Mouse (Mus musculus) large intestine, adult 2 months (tissue): ENCODE measurements around the gene Zfp354a. TPM values are rescaled to one million over a fixed set of nuclear protein-coding genes. Genes with fewer than 3 reads are reported as not detected.
"Not testable (repeated sequence)": the region's sequence is repeated elsewhere in the genome, so short reads cannot be mapped to it uniquely, and the experiment has no call there.

ENCODE experiments used
- DNase-seq: peaks from one replicate; pipeline ENCODE4 v3.0.0-alpha.2; 2012; ENCODE audit warnings: low read depth, low spot score
- WGBS: fragments of 180-500 bp; shearing (Covaris S2); methylation state at CpG from one replicate; pipeline ENCODE4 v1.1.7; 2018; 5-methylcytosine and 5-hydroxymethylcytosine counted together
- polyA plus RNA-seq: library from polyadenylated mRNA; depleted of rRNA; stranded (reverse); fragments of >200 nt; gene quantifications from 2 replicates; pipeline ENCODE4 v1.2.3, GENCODE M21; 2012; rRNA removed

Gene Zfp354a
- polyA plus RNA-seq: 0.61 and 1.3 TPM in 2 replicates

DNA sequence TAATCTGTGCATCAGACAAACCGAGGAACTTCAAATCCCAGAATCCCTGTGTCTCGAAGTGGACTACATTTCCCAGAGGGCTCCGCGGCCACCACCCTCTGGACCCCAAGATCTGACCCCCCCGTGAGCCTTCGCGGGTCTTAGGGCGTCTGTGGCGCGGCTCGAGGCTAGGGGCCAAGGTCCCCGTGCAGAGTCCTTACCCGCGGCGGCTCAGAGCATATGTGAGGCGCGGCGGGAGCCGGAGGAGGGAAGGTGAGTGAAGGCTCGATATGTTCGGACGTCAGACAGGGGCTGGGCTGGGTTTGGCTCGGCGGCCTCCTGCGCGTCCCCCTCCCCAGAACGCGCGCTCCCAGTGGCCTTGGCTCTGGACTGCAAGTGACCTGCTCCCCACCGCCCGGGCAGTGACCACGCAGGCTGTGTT, at the start of gene Zfp354a:
Gene Zfp354a (plus strand): TSS at position 107 of the 421 bp plus-strand sequence.
- under 1% methylated on average over 32 of the region's 32 CpGs for WGBS
- DNase-seq: peak; percentile 16

GRCm38 (mm10) chr11:51011821-51012220, 47.2 kb upstream of the Zfp354a start:
- DNase-seq: no peak
- WGBS: 41% methylated on average over 5 of the region's 5 CpGs

DNA sequence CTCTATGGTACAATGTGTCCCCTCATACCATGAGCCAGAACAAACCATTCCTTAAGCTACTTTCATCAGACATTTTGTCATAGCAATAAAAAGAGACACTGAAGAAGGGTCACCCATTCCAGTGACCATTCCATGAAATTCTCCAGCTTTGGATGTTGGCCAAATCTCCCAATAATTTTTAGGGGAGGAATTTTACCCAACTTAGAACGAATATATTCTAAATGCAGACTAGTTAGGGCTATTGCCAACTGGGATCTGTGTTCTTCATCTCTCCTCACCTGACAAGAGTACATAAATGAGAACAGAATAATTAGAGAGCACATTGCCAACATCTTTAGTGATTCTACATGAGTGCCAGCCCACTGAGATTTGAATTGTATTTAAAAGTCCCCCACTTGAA, 45.1 kb upstream of the Zfp354a start, which contains the start of gene Olfr54:
Gene Olfr54 (plus strand): TSS at position 301 of the 400 bp plus-strand sequence.
- 55% methylated on average over 1 of the region's 1 CpGs for WGBS
- DNase-seq: no peak

GRCm38 (mm10) chr11:51016341-51016740, 42.7 kb upstream of the Zfp354a start:
- 37% methylated on average over 2 of the region's 2 CpGs for WGBS
- DNase-seq: no peak

DNA sequence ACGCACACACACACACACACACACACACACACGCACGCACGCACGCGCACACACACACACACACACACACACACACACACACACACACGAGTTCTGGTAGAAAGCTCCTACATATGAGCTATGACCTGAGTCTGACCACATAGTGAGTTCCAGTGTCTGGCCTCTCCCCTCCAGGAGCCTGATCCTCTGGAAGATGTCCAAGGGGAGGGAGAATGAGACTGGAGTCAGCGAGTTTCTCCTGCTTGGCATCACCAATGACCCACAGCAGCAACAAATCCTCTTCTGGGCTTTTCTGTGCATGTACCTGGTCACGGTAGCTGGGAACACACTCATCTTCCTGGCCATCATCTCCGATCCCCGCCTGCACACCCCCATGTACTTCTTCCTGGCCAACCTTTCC, 32.2 kb upstream of the Zfp354a start:
- WGBS: 81% methylated on average over 11 of the region's 11 CpGs
- not testable (repeated sequence) for DNase-seq

DNA sequence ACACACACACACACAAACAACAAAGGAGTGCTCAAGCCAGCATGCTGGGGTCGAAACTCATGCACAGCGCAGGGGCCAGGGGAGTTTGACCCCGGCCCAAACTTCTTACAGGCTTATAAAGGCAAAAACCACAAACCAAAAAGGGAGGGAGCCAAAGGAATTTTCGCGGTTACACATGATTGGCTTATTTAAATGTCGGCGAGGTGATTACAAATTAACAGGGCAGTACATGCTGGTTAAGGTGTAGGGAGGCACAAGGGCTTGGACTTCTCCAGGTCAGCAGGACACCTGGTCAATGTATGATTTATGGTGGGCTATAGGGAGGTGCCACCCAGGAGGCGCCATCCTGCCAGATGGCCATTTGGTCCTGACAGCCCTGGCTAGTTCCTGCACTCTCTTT, 29.7 kb upstream of the Zfp354a start:
- not testable (repeated sequence) for DNase-seq
- 37% methylated on average over 8 of the region's 8 CpGs for WGBS

GRCm38 (mm10) chr11:51030225-51030624, 28.8 kb upstream of the Zfp354a start:
- 35% methylated on average over 2 of the region's 2 CpGs for WGBS

GRCm38 (mm10) chr11:51032851-51033250, 26.2 kb upstream of the Zfp354a start:
- peak; percentile 1 for DNase-seq

More at GRCm38 (mm10) chr11:51030225-51030624, 28.8 kb upstream of the Zfp354a start:
- no peak for DNase-seq

DNA sequence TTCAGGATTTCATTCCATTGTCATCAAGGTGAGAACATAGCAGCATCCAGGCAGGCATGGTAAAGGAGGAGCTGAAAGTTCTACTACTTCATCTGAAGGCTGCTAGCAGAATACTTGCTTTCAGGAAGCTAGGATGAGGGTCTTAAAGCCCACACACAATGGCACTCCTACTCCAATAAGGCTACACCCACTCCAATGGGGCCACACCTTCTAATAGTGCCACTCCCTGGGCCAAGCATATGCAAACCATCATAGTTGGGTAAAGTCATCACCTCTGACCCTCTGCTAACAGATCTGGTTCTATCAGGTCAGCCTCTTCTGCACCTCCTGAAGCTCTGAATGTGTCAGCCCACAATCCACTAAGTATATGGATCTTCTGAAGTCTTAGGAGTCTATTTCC, 24.9 kb upstream of the Zfp354a start:
- not testable (repeated sequence) for DNase-seq

More at GRCm38 (mm10) chr11:51032851-51033250, 26.2 kb upstream of the Zfp354a start:
- 38% methylated on average over 1 of the region's 1 CpGs for WGBS

DNA sequence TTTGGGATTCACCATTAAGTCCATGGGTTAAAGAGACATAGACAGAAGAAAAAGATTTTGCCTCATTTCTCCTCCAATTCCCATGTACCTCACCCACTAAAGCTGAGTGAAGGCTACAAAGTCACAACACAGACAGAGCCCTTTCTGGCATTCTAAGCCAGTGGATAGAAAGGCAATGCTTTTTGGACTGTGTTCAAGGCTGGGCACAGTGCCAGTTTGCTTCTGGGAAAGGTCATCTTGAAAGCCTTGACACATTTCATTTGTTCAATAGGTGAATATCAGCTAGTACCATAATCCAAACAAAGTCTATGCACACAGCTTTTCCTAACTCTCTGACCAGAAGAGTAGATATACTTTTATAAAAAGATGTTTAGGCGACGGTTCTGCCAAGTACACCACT, 23.1 kb upstream of the Zfp354a start:
- 84% methylated on average over 2 of the region's 2 CpGs for WGBS

GRCm38 (mm10) chr11:51044776-51045175, 14.3 kb upstream of the Zfp354a start:
- DNase-seq: not testable (repeated sequence)
- 55% methylated on average over 3 of the region's 3 CpGs for WGBS

More for the DNA sequence above, 23.1 kb upstream of the Zfp354a start:
- no peak for DNase-seq

- WGBS: 69% methylated on average over 3 of the region's 3 CpGs
These were observed 11.2 kb upstream of the Zfp354a start, which contains the start of gene Olfr1375 for GRCm38 (mm10) chr11:51047809-51048208. Gene Olfr1375 (plus strand): TSS chr11:51048109.

GRCm38 (mm10) chr11:51051678-51052077, 7.4 kb upstream of the Zfp354a start:
- whole genome bisulfite sequencing: 44% methylated on average over 2 of the region's 2 CpGs
- no peak for DNase-seq

More at GRCm38 (mm10) chr11:51047809-51048208, 11.2 kb upstream of the Zfp354a start, which contains the start of gene Olfr1375:
- DNase-seq: not testable (repeated sequence)

- no peak for DNase-seq
These were observed 5.8 kb upstream of the Zfp354a start for GRCm38 (mm10) chr11:51053230-51053629.

GRCm38 (mm10) chr11:51059640-51060039, 583 bp downstream of the Zfp354a start:
- WGBS: 17% methylated on average over 14 of the region's 14 CpGs
- no peak for DNase-seq

More at GRCm38 (mm10) chr11:51053230-51053629, 5.8 kb upstream of the Zfp354a start:
- WGBS: 23% methylated on average over 3 of the region's 3 CpGs

GRCm38 (mm10) chr11:51060981-51061380, 1.9 kb downstream of the Zfp354a start:
- 87% methylated on average over 6 of the region's 6 CpGs for WGBS
- DNase-seq: no peak

GRCm38 (mm10) chr11:51063276-51063675, 4.2 kb downstream of the Zfp354a start:
- no peak for DNase-seq
- WGBS: 83% methylated on average over 7 of the region's 7 CpGs

DNA sequence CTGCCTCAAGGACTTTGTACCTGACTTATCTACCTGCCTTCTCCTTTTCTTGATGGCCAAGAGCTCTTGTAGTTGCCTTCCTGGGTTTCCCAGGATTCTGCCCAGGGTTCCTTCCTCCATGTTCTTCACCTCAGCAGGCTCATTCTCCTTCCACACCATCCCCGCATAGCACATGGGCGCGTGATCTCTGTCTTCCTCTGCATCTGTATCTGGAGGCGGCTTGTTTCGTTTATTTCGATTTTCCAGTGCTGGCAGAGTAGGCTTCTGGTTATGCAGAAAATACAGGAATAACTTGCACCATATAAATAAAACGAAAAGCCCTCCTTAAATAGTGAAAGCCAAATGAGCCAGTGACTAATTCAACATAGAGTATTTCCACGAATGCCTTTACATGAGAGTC, 4.8 kb downstream of the Zfp354a start:
- no peak for DNase-seq
- 89% methylated on average over 8 of the region's 8 CpGs for WGBS

DNA sequence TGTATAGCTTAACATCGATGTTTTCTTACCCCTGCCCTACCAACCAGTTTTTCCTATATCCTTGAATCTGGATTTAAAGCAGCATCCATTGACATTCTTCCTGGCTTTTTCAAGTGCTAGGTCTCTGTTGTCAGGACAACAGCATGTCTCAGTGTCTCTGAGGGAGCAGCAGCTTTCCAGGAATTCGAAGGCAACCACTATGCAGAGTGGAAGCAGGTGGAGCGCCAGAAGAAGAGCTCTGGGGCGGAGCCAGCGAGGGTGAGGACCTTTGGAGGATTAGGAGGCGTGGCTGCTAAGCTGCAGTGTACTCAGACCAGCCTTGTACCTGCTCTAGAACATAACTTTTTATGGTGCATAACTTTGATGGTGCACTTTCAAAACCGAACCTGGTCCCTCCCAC, 25.5 kb downstream of the Zfp354a start:
- no peak for DNase-seq
- WGBS: 24% methylated on average over 7 of the region's 7 CpGs

- no peak for DNase-seq
- 36% methylated on average over 13 of the region's 13 CpGs for WGBS
These were observed 26.2 kb downstream of the Zfp354a start for GRCm38 (mm10) chr11:51085269-51085668.

DNA sequence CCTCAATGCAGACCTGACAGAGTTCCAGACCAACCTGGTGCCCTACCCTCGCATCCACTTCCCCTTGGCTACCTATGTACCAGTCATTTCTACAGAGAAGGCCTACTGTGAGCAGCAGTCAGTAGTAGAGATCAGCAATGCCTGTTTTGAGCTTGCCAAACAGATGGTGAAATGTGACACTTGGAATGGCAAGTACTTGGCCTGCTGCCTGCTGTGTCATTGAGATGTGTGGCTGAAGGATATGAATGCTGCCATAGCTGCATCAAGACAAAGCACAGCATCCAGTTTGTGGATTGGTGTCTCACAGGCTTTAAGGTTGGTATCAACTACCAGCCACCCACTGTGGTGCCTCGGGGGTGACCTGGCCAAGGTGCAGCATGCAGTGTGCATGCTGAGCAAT, 48.2 kb downstream of the Zfp354a start:
- 73% methylated on average over 2 of the region's 2 CpGs for WGBS
- DNase-seq: no peak

GRCm38 (mm10) chr11:51110621-51111020, 51.6 kb downstream of the Zfp354a start:
- WGBS: 64% methylated on average over 3 of the region's 3 CpGs
- DNase-seq: no peak
